Mouse (Mus musculus) erythroblast, embryonic 14.5 days (primary cell): Measurements from ENCODE around the gene Tnks2. TPM values are rescaled to one million over a fixed set of nuclear protein-coding genes. Genes with fewer than 3 reads are reported as not detected.
A peak's percentile ranks its signal among the peaks of the same experiment; 100 is the strongest.
"Not testable (repeated sequence)": the region's sequence is repeated elsewhere in the genome, so short reads cannot be mapped to it uniquely, and the experiment has no call there.

Experiments used
- H3K27me3 ChIP-seq: 2 replicates; pipeline ENCODE4 v1.6.1; 2012; ENCODE audit warnings: inconsistent platforms; ENCODE audit not compliant: control insufficient read depth
- H3K36me3 ChIP-seq: 2 replicates; pipeline ENCODE4 v1.6.1; 2012; ENCODE audit warnings: mild to moderate bottlenecking, inconsistent platforms; ENCODE audit not compliant: control insufficient read depth
- H3K4me1 ChIP-seq: 2 replicates; pipeline ENCODE4 v1.6.1; 2012; ENCODE audit warnings: inconsistent platforms; ENCODE audit not compliant: control insufficient read depth
- H3K4me3 ChIP-seq: replicated peaks from 2 replicates; pipeline ENCODE3; 2012; ENCODE audit warnings: moderate library complexity, mild to moderate bottlenecking, inconsistent platforms
- H3K9me3 ChIP-seq: 2 replicates; pipeline ENCODE4 v1.6.1; 2012; ENCODE audit warnings: low read length, inconsistent platforms, mixed read lengths; ENCODE audit not compliant: control insufficient read depth
- GATA1 ChIP-seq: IDR thresholded peaks from 2 replicates; pipeline ENCODE4 v1.6.1; 2012; ENCODE audit warnings: low read length, inconsistent platforms, mixed read lengths
- TAL1 ChIP-seq: IDR thresholded peaks from 3 replicates; pipeline ENCODE4 v1.6.1; 2012; ENCODE audit warnings: low read length, inconsistent platforms, mixed read lengths
- polyA plus RNA-seq: library from polyadenylated mRNA; stranded (reverse); fragments of >175 nt; gene quantifications from 2 replicates; pipeline ENCODE4 v1.2.3, GENCODE M21; 2012

Tnks2 gene
- polyA plus RNA-seq, 1 experiment, result 0.34 TPM

DNA sequence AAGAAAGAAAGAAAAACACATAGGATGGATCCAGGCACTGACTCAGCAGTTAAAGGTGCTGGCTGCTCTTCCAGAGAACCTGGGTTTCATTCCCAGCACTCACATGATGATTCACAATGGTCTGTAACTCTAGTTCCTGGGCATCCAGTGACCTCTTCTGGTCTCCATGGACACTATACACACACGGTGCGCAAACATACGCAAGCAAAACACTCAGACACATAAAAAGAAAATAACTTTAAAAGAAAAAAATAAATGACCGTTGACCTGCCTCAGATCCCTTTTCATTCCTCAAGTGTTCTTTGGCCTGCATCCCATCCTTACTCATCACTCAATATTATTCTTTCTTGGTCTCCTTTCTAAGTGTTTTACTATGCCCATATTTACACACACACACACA is 13.6 kb upstream of the Tnks2 start:
- Histone ChIP-seq H3K4me3 (no peak overlapping the region), H3K4me1 (peaks cover 16% of the 10 kb centered on the region), H3K27me3 (peaks cover 11% of the 10 kb centered on the region), H3K9me3 (no peaks in the 10 kb centered on the region), H3K36me3 (no peaks in the 10 kb centered on the region)
- TF ChIP-seq TAL1 (no peak), GATA1 (no peak)

DNA sequence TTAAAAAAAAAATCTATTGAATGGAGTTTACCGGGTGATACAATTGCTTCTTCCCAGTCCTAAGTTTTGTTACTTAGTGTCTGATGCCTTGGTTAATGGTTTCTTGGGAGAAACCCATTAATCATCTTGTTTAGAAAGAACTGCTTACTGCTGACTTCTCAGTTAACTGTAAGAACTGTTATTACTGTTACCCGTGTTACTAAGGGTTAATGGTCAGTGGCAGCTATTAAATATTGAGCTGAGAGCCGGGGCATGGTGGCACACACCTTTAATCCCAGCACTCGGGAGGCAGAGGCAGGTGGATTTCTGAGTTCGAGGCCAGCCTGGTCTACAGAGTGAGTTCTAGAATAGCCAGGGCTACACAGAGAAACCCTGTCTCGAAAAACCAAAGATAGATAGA is 12.7 kb upstream of the Tnks2 start:
- H3K4me1 ChIP-seq, H3K36me3 ChIP-seq, H3K4me3 ChIP-seq, H3K9me3 ChIP-seq: not testable (repeated sequence)
- H3K27me3 ChIP-seq, result peaks cover 11% of the 10 kb centered on the region

DNA sequence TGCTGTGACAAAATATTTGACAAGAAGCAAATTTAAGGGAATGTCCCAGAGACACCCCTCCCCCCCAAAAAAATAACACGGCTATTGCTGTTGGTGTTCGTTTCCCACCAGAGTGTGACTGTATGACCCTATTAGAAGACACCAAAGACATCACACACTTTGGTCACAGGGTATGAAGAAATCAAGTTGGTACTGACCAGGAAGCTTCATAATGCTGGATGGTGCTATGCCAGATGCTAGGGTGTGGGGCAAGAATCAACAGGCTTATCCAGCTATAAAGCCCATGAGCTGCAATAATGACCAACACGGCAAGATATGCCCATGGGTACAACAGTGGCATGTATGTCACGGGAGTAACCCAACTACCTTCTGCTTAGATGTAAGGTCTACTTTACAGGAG is 11.3 kb upstream of the Tnks2 start:
- TF ChIP-seq TAL1 (no peak), GATA1 (no peak)
- Histone ChIP-seq H3K4me1 (peaks cover 8% of the 10 kb centered on the region), H3K27me3 (peaks cover 11% of the 10 kb centered on the region), H3K4me3 (no peak overlapping the region), H3K9me3 (no peaks in the 10 kb centered on the region), H3K36me3 (no peaks in the 10 kb centered on the region)

DNA sequence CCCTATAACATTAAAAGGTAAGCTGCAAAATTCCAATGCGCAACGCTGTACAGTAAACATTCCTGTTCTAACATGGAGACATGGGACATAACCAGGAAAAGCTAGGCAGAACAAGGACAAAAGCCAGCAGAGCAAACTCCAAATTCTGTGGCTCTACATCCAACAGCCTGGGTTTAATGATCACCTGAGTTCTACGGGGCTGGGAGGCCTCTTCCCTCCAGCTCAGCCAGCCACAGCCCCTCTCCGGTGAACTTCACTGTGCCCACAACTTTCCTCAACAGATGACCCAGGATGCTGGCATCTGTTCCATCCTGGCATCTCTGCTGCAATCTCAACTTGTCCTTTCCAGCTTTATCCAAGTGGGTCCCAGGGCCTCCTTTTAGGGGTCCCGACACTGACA is 6.4 kb upstream of the Tnks2 start:
- no peaks in the 10 kb centered on the region for H3K4me1 ChIP-seq
- peaks cover 2% of the 10 kb centered on the region for H3K27me3 ChIP-seq
- no peaks in the 10 kb centered on the region for H3K36me3 ChIP-seq
- H3K4me3 ChIP-seq, result no peak overlapping the region
- no peaks in the 10 kb centered on the region for H3K9me3 ChIP-seq
- TF ChIP-seq GATA1, result no peak

DNA sequence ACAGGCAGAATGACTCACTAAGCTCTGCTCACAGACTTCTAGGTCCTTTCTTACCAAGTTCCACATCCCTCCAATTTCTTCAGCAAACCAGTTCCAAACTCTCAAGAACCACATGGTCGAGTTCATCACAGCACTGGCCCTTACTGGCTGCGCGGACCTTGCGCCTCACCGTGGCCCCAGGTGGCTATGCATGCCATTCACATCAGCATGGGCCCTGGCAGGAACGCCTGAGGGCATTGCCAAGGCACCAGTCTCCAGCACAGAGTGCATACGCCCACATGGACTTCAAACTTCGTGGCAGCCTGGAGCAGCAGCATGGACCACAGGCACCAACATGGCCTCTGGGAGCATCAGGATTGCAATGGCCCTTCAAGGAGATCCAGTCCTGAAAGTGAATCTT is 5.7 kb upstream of the Tnks2 start:
- H3K27me3 ChIP-seq, result no peaks in the 10 kb centered on the region; the same call in 1 of the 2 replicates
- peaks cover 5% of the 10 kb centered on the region for H3K4me1 ChIP-seq
- H3K9me3 ChIP-seq, result no peaks in the 10 kb centered on the region
- no peak overlapping the region for H3K4me3 ChIP-seq
- TF ChIP-seq GATA1 (no peak), TAL1 (no peak)
- no peaks in the 10 kb centered on the region for H3K36me3 ChIP-seq

DNA sequence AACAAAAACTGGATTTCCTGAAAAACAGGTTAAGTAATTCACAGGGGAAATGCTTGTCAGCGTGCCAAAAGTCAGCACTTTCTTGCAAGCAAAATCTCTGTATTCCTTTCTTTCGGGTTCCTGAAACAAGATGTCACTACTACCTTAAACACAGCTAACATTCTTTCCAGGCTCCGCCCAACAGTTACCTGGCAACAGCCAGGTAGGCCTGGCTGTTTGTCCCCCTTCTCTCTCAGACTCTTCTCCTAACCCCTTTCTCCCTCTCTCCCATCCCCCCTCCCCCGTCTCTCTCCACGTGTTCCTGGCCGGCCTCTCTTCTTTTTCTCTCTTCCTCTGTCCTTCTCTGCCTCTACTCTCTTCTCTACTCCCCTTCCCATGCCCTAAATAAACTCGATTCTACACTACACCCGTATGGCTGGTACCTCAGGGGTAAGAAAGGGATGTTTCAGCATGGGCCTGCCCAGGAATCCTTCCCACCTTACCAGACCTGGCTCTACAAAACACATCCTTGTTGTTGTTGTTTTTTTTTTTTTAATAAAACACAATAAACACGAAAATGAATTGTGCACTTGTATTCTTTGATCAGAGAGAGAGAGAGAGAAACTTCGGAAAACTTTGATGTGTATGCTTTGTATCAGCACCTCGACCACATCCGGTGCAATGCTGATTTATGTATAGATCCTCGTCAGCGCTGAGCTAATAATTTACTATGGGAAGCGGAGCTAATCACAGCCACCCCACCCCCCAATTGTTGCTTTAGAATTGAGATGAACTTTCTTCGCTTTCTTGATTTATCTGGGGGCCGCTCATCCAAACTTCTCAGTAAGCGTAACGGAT is 863 bp upstream of the Tnks2 start:
- H3K27me3 ChIP-seq, result no peaks in the 10 kb centered on the region; the same call in 1 of the 2 replicates
- no peak for TF ChIP-seq TAL1
- TF ChIP-seq GATA1, result no peak
- peak overlapping the region; percentile 98 for H3K4me3 ChIP-seq
- H3K9me3 ChIP-seq, result no peaks in the 10 kb centered on the region
- peaks cover 2% of the 10 kb centered on the region for H3K36me3 ChIP-seq
- peaks cover 25% of the 10 kb centered on the region for H3K4me1 ChIP-seq

DNA sequence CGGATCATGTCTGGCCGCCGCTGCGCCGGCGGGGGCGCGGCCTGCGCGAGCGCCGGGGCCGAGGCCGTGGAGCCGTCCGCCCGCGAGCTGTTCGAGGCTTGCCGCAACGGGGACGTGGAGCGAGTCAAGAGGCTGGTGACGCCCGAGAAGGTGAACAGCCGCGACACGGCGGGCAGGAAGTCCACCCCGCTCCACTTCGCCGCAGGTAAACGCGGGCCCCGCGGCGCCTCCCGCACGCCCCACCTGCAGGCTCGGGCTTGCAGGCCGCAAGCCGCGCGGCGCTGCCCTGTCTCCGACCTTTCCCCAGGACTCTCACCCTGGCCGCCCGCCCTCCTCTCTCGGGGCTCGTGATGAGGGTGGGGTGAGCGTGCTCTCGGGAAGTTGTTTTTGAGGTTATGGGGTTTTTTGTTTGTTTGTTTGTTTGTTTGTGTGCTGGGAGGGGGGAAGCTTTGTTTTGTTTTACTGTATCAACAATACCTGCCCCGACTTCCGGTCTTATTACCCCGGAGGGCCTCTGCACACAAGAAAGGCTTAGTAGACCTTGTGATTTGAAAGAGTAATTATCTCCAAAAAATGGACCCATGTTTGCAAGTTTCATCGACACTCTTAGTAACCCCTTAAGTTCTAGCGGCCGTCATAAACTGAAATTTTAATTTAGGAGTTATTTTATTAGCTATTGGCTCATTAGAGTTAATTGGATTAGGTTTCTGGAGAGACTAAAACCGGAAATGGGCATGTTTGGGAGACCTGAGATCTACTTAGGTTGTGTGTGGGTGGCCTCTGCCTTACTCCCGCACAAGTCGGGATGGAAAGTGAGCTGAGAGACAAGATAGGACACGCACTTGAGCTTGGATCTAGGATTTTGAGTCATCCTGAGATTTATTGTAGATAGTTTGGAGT is 750 bp downstream of the Tnks2 start:
- Histone ChIP-seq H3K36me3 (peaks cover 12% of the 10 kb centered on the region), H3K27me3 (no peaks in the 10 kb centered on the region), H3K4me3 (peak overlapping the region; percentile 98), H3K9me3 (no peaks in the 10 kb centered on the region), H3K4me1 (peaks cover 25% of the 10 kb centered on the region)
- TF ChIP-seq GATA1 (no peak), TAL1 (no peak)

DNA sequence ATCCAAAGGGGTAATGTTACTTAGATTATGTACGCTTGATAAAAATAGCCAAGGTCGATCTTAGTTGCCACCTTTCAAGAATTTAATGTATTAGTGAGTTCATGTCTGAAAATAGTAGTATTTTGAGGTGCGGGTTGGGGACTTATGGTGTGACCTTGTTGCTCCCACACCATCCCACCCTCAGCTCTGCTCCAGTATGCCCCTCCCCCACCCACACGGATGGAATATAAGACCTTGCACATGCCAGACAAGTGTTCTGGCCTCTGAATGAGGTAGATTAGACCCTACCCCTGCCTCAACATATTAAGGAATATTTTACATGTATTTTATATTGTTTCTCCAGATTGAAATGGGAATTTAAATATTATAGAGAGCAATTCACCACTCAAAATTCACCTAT is 2.0 kb downstream of the Tnks2 start:
- H3K4me3 ChIP-seq, result peak overlapping the region; percentile 98
- TF ChIP-seq TAL1 (no peak), GATA1 (no peak)
- H3K9me3 ChIP-seq, result no peaks in the 10 kb centered on the region
- H3K4me1 ChIP-seq, result peaks cover 25% of the 10 kb centered on the region
- H3K27me3 ChIP-seq, result no peaks in the 10 kb centered on the region
- H3K36me3 ChIP-seq, result peaks cover 17% of the 10 kb centered on the region

DNA sequence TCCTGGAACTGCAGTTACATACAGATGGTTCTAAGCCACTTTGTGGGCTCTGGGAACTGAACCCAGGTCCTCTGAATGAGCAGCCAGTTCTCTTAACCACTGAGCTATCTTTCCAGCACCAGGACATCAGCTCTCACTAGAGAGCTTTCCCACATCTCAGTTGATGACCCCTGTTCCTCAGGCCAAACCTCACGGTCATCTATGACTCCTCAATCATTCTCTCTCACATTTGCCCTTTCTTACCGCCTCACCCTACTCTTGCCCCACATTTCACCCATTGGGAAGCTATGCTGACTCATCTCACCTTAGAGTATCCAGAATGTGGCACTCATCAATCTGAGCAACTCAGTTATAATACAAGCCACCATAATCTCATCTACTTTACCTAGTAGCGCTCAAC is 6.3 kb downstream of the Tnks2 start:
- peaks cover 32% of the 10 kb centered on the region for H3K36me3 ChIP-seq
- no peak for TF ChIP-seq TAL1
- no peak for TF ChIP-seq GATA1
- no peaks in the 10 kb centered on the region for H3K27me3 ChIP-seq
- no peak overlapping the region for H3K4me3 ChIP-seq
- no peaks in the 10 kb centered on the region for H3K9me3 ChIP-seq
- peaks cover 10% of the 10 kb centered on the region for H3K4me1 ChIP-seq
